Mouse (Mus musculus) liver, adult 2 months (tissue): Measurements from ENCODE around the gene Kcnj6. TPM values are rescaled to one million over a fixed set of nuclear protein-coding genes. Genes with fewer than 3 reads are reported as not detected.

Experiments used
- DNase-seq: peaks from one replicate; pipeline ENCODE4 v3.0.0-alpha.2; 2011; ENCODE audit warnings: low read depth, low spot score; ENCODE audit errors: extremely low read depth
- H3K27ac ChIP-seq: fragments of 200-500 bp; replicated peaks from 2 replicates; pipeline ENCODE4 v1.5.1; 2012; ENCODE audit warnings: low read depth, mild to moderate bottlenecking, control low read depth, inconsistent platforms, low read length; ENCODE audit not compliant: insufficient read depth
- H3K27me3 ChIP-seq: fragments of 200-500 bp; 2 replicates; pipeline ENCODE4 v1.6.1; 2012; ENCODE audit warnings: mild to moderate bottlenecking, moderate library complexity, low read length, inconsistent platforms; ENCODE audit not compliant: control insufficient read depth, insufficient read depth
- H3K36me3 ChIP-seq: fragments of 200-500 bp; 2 replicates; pipeline ENCODE4 v1.6.1; 2012; ENCODE audit warnings: low read length, inconsistent platforms; ENCODE audit not compliant: control insufficient read depth, insufficient read depth
- H3K4me1 ChIP-seq: fragments of 200-500 bp; 2 replicates; pipeline ENCODE4 v1.6.1; 2011; ENCODE audit warnings: low read length; ENCODE audit not compliant: control insufficient read depth, insufficient read depth
- H3K4me3 ChIP-seq: fragments of 200-500 bp; 2 replicates; pipeline ENCODE4 v1.5.1; 2011; ENCODE audit warnings: low read depth, mild to moderate bottlenecking, control low read depth, low read length, moderate library complexity; ENCODE audit not compliant: insufficient read depth
- H3K79me2 ChIP-seq: fragments of 200-500 bp; 2 replicates; pipeline ENCODE4 v1.6.1; 2012; ENCODE audit warnings: inconsistent platforms, mild to moderate bottlenecking, low read length, moderate library complexity; ENCODE audit not compliant: control insufficient read depth, insufficient read depth
- H3K9ac ChIP-seq: fragments of 200-500 bp; 2 replicates; pipeline ENCODE4 v1.6.1; 2012; ENCODE audit warnings: low read depth, mild to moderate bottlenecking, control low read depth, inconsistent platforms, low read length
- CTCF ChIP-seq: fragments of 200-500 bp; IDR thresholded peaks from 2 replicates; pipeline ENCODE4 v1.5.1; 2011; ENCODE audit warnings: low read depth, low read length, control low read depth
- POLR2A ChIP-seq: fragments of 200-500 bp; IDR thresholded peaks from 2 replicates; pipeline ENCODE4 v1.6.1; 2011; ENCODE audit warnings: low read length, control low read depth; ENCODE audit not compliant: insufficient read depth; ENCODE audit errors: extremely low read depth
- WGBS: fragments of 180-500 bp; shearing (Covaris S2); methylation state at CpG from one replicate; pipeline ENCODE4 v1.1.7; 2018; 5-methylcytosine and 5-hydroxymethylcytosine counted together
- polyA plus RNA-seq: library from polyadenylated mRNA; depleted of rRNA; stranded (reverse); fragments of >200 nt; gene quantifications from 2 replicates; pipeline ENCODE4 v1.2.3, GENCODE M21; 2012
- total RNA-seq: library from RNA; depleted of rRNA; stranded (reverse); fragments of >200 nt; gene quantifications from 2 replicates; pipeline ENCODE4 v1.2.3, GENCODE M21; 2014

The Kcnj6 gene
- total and polyA plus RNA-seq, 2 experiments: not detected

- 15% methylated on average over 13 of the region's 13 CpGs for WGBS
- TF ChIP-seq CTCF: no peak
- TF ChIP-seq POLR2A: no peak
- no peak overlapping the region for H3K27ac ChIP-seq
- no peaks in the 10 kb centered on the region for H3K79me2 ChIP-seq
- H3K4me3 ChIP-seq: no peak overlapping the region
- H3K4me1 ChIP-seq: no peaks in the 10 kb centered on the region
- peaks cover 9% of the 10 kb centered on the region; the same call in 1 of the 2 replicates for H3K27me3 ChIP-seq
- no peak overlapping the region for H3K9ac ChIP-seq
- no peaks in the 10 kb centered on the region for H3K36me3 ChIP-seq
- DNase-seq: no peak
These were observed 1.9 kb downstream of the Kcnj6 start for GRCm38 (mm10) chr16:94995542-94996131.

- no peak overlapping the region for H3K27ac ChIP-seq
- no peak for TF ChIP-seq CTCF
- TF ChIP-seq POLR2A: no peak
- no peak overlapping the region for H3K4me3 ChIP-seq
- H3K9ac ChIP-seq: no peak overlapping the region
- peaks cover 9% of the 10 kb centered on the region; the same call in 1 of the 2 replicates for H3K27me3 ChIP-seq
- WGBS: 65% methylated on average over 4 of the region's 4 CpGs
- H3K36me3 ChIP-seq: no peaks in the 10 kb centered on the region
- no peaks in the 10 kb centered on the region for H3K79me2 ChIP-seq
- H3K4me1 ChIP-seq: no peaks in the 10 kb centered on the region
- no peak for DNase-seq
These were observed 2.6 kb downstream of the Kcnj6 start for GRCm38 (mm10) chr16:94994924-94995323.

- no peak for DNase-seq
- Histone ChIP-seq H3K79me2 (no peaks in the 10 kb centered on the region), H3K36me3 (no peaks in the 10 kb centered on the region), H3K27ac (no peak overlapping the region), H3K27me3 (peaks cover 9% of the 10 kb centered on the region; the same call in 1 of the 2 replicates), H3K4me1 (no peaks in the 10 kb centered on the region), H3K4me3 (no peak overlapping the region), H3K9ac (no peak overlapping the region)
- 78% methylated on average over 3 of the region's 3 CpGs for WGBS
- TF ChIP-seq POLR2A (no peak), CTCF (no peak)
These were observed 3.4 kb downstream of the Kcnj6 start for GRCm38 (mm10) chr16:94994148-94994547.

DNA sequence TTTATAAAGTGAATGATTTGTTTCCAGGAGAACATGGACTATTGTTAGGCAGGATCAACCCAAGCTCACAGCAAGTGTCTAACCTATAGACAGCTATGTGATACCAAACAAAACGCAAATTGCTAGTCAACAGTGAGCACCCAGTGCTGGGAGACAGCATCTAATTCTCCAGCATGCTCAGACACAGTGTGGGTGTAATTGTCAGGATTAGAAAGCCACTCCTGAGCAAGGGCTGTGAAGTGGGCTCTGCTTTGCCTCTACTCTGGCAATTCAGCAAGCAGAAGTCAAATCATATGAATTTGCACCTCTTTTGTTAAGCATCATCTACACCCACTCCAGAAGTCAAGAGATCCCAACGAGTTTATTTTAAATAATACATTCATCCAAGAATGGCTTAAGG is 7.4 kb downstream of the Kcnj6 start:
- Histone ChIP-seq H3K36me3 (no peaks in the 10 kb centered on the region), H3K4me1 (no peaks in the 10 kb centered on the region), H3K9ac (no peak overlapping the region), H3K4me3 (no peak overlapping the region), H3K79me2 (no peaks in the 10 kb centered on the region), H3K27ac (no peak overlapping the region), H3K27me3 (no peaks in the 10 kb centered on the region)
- DNase-seq: no peak
- WGBS: 64% methylated on average over 2 of the region's 2 CpGs
- no peak for TF ChIP-seq POLR2A
- TF ChIP-seq CTCF: no peak

DNA sequence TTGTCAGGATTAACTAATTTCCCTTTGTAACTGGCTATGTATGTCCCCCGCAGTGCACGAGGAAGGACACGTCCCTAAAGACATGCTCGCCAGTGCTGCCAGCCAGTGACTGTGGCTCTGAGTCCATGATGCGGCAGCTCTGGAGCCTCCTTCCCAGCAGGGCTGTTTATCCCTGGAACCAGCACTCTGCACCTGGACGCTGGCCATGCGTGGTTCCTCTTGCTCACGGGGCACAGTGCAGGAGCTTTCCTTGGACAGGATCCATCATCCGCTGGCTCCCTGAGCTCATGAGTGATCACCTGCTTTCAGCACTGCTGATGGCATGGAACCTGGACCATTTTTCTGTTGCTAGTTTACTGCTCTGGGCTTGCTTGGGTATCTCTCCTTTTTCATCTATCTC is 10.8 kb downstream of the Kcnj6 start:
- DNase-seq: peak; percentile 22
- Histone ChIP-seq H3K27ac (no peak overlapping the region), H3K79me2 (no peaks in the 10 kb centered on the region), H3K4me3 (no peak overlapping the region), H3K9ac (no peak overlapping the region), H3K36me3 (no peaks in the 10 kb centered on the region), H3K27me3 (no peaks in the 10 kb centered on the region), H3K4me1 (no peaks in the 10 kb centered on the region)
- WGBS: 66% methylated on average over 9 of the region's 9 CpGs
- no peak for TF ChIP-seq CTCF
- TF ChIP-seq POLR2A: no peak

GRCm38 (mm10) chr16:94984263-94984662 is 13.2 kb downstream of the Kcnj6 start:
- H3K9ac ChIP-seq: no peak overlapping the region
- H3K4me3 ChIP-seq: no peak overlapping the region
- H3K79me2 ChIP-seq: no peaks in the 10 kb centered on the region
- TF ChIP-seq POLR2A: no peak
- TF ChIP-seq CTCF: no peak
- no peaks in the 10 kb centered on the region for H3K4me1 ChIP-seq
- H3K36me3 ChIP-seq: no peaks in the 10 kb centered on the region
- H3K27ac ChIP-seq: no peak overlapping the region
- no peaks in the 10 kb centered on the region for H3K27me3 ChIP-seq
- DNase-seq: no peak
- WGBS: 93% methylated on average over 3 of the region's 3 CpGs
